Mouse (Mus musculus): ENCODE measurements at regions not wholly inside any gene's neighbourhood (a gene's known extent, or its start where the extent isn't known, plus 50 kb on each side); places are given as distances from the start of the nearest gene placed in this dataset.

DNA sequence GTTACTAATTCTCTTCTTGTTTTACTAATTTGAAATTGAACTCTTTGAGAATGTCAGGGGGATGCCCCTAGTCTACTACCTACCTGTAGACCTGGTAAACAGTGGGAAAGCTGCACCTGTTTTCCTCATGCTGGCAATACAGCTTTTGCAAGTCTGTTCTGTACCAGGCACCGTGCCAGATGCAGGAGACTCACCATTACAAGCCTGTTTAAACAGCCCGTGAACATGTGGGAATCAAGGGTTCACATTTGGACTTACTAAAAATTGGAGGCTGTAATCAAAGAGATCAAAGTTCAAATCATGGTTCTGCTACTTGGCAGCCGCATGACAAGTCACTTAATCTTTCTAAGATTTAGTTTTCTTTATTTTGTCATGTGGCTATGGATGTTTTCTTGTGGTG lies 56.8 kb upstream of the Rai2 start:
- TF ChIP-seq POLR2A (IDR thresholded peaks at IDR 0.05; ENCODE audit: low read depth, low read length) (no peak), CTCF (IDR thresholded peaks at IDR 0.05; ENCODE audit: extremely low read depth, insufficient read depth, insufficient read length, insufficient replicate concordance) (no peak)
